Mouse (Mus musculus) kidney, adult 2 months (tissue): ENCODE results near the gene Skor1. TPM values are rescaled to one million over a fixed set of nuclear protein-coding genes. Genes with fewer than 3 reads are reported as not detected.

Experiments used
- DNase-seq: peaks from one replicate; pipeline ENCODE4 v3.0.0; 2021
- H3K27ac ChIP-seq: fragments of 200-500 bp; 2 replicates; pipeline ENCODE4 v1.5.1; 2012; ENCODE audit warnings: low read depth, low read length, control low read depth, inconsistent platforms; ENCODE audit not compliant: insufficient read depth
- H3K27me3 ChIP-seq: fragments of 200-500 bp; replicated peaks from 2 replicates; pipeline ENCODE4 v1.6.1; 2012; ENCODE audit warnings: mild to moderate bottlenecking, moderate library complexity, low read length, inconsistent platforms; ENCODE audit not compliant: control insufficient read depth, insufficient read depth
- H3K36me3 ChIP-seq: fragments of 200-500 bp; 2 replicates; pipeline ENCODE4 v1.6.1; 2012; ENCODE audit warnings: mild to moderate bottlenecking, moderate library complexity, low read length, inconsistent platforms; ENCODE audit not compliant: control insufficient read depth, insufficient read depth
- H3K4me1 ChIP-seq: fragments of 200-500 bp; 2 replicates; pipeline ENCODE4 v1.6.1; 2011; ENCODE audit warnings: low read length; ENCODE audit not compliant: control insufficient read depth, insufficient read depth
- H3K4me3 ChIP-seq: fragments of 200-500 bp; 2 replicates; pipeline ENCODE4 v1.5.1; 2011; ENCODE audit warnings: mild to moderate bottlenecking, low read depth, low read length, control low read depth; ENCODE audit not compliant: insufficient read depth
- CTCF ChIP-seq: fragments of 200-500 bp; conservative IDR thresholded peaks from 2 replicates; pipeline ENCODE4 v1.5.1; 2011; ENCODE audit warnings: low read depth, mild to moderate bottlenecking, control low read depth, low read length, moderate library complexity, mixed read lengths; ENCODE audit not compliant: insufficient read depth, insufficient read length
- POLR2A ChIP-seq: fragments of 200-500 bp; IDR thresholded peaks from one replicate; pipeline ENCODE4 v1.6.1; 2011; ENCODE audit warnings: low read depth, low read length, control low read depth
- WGBS: fragments of 180-500 bp; shearing (Covaris S2); methylation state at CpG from one replicate; pipeline ENCODE4 v1.1.7; 2018; 5-methylcytosine and 5-hydroxymethylcytosine counted together
- polyA plus RNA-seq: library from polyadenylated mRNA; depleted of rRNA; stranded (reverse); fragments of >200 nt; gene quantifications from 2 replicates; pipeline ENCODE4 v1.2.3, GENCODE M21; 2012

The Skor1 gene
- polyA plus RNA-seq, 1 experiment, result 0.02 TPM

DNA sequence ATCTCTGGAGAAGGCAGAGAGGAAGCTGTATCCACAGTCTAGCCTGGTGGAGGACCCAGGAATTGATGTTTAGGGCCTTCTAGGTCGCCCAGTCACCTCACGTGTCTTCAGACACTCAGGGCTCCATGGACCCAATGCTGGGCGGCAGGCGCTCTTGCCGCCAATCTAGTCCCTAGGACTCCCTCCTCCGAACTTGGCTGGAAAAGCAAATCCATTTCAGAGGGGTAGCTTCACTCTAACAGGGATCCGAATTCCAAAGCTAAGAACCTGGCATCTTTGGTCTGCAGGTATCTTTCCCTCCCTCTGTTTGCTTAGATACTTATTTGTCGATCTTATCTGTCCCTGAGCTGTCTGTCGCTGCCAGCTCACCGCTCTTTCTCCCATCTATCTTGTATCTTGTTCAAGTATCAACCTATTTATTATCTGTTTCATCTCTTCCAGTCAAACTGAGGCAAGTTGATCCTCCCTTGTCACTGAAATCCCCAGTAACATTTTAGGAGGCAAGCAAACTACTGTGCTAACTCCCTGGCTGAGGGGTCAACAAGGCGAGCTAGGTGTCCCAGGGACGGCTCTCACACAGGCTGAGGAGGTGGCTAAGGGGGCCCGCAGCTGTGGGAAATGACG lies 863 bp downstream of the Skor1 start:
- Histone ChIP-seq H3K36me3 (no peaks in the 10 kb centered on the region), H3K27me3 (peaks cover 21% of the 10 kb centered on the region), H3K4me3 (no peak overlapping the region), H3K4me1 (no peaks in the 10 kb centered on the region; the same call in 1 of the 2 replicates), H3K27ac (no peak overlapping the region)
- TF ChIP-seq CTCF (no peak), POLR2A (no peak)
- WGBS, result 4% methylated on average over 14 of the region's 14 CpGs
- no peak for DNase-seq

DNA sequence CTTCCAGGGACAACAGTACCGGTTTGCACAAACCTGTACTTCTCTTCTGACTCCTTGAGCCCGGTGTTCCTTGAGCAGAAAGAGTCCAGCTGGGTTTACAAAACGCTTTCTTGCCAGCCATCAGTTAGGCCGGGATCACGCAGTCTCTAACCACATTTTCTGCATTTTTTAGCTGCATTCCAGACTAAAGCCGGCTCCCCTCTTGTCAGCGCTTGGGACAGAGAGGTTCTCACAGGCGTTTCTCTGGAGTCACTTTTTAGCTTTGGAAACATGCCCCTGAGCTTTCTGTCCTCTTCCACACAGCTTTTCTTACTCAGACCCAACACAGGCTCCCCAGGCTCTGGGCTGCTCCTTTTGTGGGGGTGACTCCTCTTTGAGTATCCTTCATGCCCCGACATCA lies 1.5 kb downstream of the Skor1 start:
- peaks cover 27% of the 10 kb centered on the region for H3K27me3 ChIP-seq
- no peak overlapping the region for H3K4me3 ChIP-seq
- no peak for TF ChIP-seq CTCF
- no peak for TF ChIP-seq POLR2A
- H3K4me1 ChIP-seq, result no peaks in the 10 kb centered on the region; the same call in 1 of the 2 replicates
- no peaks in the 10 kb centered on the region for H3K36me3 ChIP-seq
- H3K27ac ChIP-seq, result no peak overlapping the region
- under 1% methylated on average over 9 of the region's 9 CpGs for WGBS
- DNase-seq, result no peak

DNA sequence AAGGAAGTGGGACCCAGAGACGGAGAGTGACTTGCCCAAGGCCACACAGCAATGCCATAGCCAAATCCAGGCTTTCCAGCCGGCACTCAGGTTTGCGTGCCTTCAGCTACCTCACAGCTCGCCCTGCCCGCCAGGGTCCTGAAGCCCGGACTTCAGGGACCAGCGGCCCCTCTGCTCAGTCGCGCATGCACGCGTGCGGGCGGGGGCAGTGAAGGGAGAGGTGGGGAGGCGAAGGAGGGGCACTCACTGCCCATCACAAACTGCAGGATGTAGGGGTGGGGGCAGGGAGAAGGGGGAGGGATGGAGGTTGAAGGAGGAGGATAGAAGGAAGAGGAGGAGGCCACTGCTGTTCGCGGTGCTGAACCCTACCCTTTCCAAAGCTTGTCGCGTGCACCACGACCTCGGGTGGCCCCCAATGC lies 1.9 kb downstream of the Skor1 start:
- no peak for DNase-seq
- no peak overlapping the region for H3K27ac ChIP-seq
- H3K36me3 ChIP-seq, result no peaks in the 10 kb centered on the region
- H3K4me3 ChIP-seq, result peak overlapping the region; percentile 17; the same call in 1 of the 2 replicates
- H3K4me1 ChIP-seq, result no peaks in the 10 kb centered on the region; the same call in 1 of the 2 replicates
- 1% methylated on average over 20 of the region's 20 CpGs for WGBS
- TF ChIP-seq POLR2A, result no peak
- TF ChIP-seq CTCF, result no peak
- H3K27me3 ChIP-seq, result peaks cover 28% of the 10 kb centered on the region

DNA sequence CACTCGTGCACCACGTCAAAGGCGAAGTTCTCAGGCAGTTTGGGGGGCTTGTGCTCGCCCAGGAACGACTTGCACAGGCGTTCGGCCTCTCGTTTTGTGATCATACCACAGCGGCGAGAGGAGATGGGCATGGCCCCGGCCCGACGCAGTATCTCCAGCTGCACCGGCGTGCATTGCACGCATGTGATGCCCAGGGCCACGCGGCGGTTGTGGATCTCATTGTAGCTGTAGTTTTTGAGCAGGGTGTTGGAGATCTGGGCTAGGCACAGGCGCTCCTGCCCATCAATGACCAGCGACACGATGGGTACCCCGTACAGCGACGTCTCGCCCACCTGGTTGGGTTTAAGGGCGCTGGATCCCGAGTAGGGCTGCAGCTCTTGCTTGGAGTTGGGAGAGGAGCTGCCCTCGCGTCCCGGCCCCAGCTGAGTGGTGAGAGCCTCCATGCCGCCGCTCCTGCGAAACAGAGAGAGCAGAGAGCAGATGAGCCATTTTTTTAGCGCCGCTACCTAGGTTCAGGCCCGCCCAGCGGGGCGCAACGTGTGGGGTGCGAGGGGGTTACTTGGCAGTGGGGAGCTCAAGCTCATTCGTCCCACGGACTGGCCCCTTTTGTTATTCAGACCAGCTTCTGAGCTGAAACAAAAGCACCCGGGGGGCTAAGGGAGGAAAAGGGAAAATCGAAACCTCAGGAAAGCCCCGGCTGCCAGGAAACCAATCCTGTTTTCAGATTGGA lies 2.5 kb downstream of the Skor1 start:
- Histone ChIP-seq H3K36me3 (no peaks in the 10 kb centered on the region), H3K27ac (no peak overlapping the region), H3K4me3 (peak overlapping the region; percentile 17; the same call in 1 of the 2 replicates), H3K4me1 (no peaks in the 10 kb centered on the region; the same call in 1 of the 2 replicates), H3K27me3 (peaks cover 28% of the 10 kb centered on the region)
- DNase-seq, result no peak
- WGBS, result 3% methylated on average over 46 of the region's 46 CpGs
- TF ChIP-seq CTCF, result no peak
- TF ChIP-seq POLR2A, result no peak

DNA sequence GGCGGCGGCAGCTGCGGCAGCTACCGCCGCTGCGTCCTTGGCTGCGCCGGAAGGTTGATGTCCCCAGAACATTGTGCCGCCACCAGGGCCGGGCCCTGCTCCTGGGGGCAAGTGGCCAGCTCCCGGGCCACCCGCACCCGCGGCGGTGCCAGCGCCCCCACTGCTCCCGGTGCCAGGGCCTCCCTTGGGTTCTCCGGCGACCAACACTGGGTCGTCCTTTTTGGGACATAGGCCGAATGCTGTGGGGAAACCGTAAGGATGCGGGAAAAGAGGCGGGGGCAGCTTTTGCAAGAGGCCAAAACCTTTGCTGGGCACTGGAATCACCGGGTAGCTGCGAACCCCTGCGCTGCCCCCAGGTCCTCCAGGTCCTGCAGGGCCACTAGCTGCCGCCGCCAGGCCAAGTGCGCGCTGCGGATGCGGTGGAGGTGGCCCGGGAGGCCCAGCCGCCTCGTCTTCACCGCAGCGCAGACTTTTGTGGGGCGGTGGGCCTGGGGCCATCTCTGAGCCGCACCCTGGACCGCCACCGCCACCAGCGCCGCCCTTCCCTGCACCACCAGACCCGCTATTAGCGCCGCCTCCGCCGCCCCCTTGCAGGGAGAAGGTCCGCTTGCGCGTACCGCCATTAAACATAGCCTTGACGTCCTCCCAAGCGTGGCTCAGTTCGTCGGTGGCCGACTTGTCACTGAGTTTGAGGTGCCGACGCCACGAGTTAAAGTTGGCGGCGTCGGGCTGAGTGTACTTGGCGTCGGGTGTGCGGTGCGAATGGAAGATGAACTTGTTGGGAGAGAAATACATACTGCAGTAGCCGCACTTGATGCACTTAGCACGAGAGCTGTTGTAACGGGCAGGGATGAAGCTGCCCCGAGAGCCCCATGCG lies 3.3 kb downstream of the Skor1 start:
- Histone ChIP-seq H3K36me3 (no peaks in the 10 kb centered on the region), H3K27ac (no peak overlapping the region), H3K4me1 (no peaks in the 10 kb centered on the region; the same call in 1 of the 2 replicates), H3K4me3 (0 out of 2 replicates have a peak overlapping the region, but pooled peaks have one; percentile 3), H3K27me3 (peaks cover 28% of the 10 kb centered on the region)
- no peak for DNase-seq
- 3% methylated on average over 73 of the region's 73 CpGs for WGBS
- TF ChIP-seq POLR2A (no peak), CTCF (no peak)

DNA sequence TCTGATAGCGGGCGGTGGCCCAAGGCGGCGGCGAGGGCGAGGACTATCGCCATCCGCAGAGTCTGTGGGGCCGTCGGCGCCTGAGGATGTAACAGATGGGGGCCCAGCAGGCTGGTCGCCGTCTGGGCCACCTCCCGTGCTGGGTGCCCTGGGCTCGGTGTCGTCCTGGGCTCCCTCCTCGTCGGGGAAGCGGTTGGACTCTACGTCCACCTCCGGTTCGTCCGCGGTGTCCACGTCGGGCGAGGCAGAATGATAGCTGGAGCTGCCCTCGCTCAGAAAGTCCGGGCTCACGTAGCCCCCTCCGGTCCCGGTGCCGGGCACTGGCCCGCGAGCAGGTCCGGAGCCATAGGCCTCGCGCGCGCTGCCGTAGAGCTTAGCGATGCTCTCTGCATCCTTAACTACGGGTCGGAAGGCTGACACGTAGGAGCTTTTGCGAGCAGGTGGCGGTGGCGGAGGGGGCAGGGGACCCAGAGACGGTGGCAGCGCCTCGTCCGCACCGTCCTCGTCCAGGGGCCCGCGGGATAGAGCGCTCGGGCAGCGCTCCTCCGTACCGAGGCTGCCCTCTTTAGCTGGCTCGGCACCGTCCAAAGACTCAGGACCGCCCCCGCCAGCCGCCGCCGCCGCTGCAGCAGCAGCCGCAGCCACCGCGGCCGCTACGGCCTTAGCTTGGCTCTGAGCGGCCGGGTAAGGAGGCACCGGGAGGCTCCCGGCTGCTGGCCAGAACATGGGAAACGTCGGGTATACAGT lies 4.1 kb downstream of the Skor1 start:
- peaks cover 30% of the 10 kb centered on the region for H3K27me3 ChIP-seq
- TF ChIP-seq POLR2A (no peak), CTCF (no peak)
- no peak overlapping the region for H3K4me3 ChIP-seq
- no peak overlapping the region for H3K27ac ChIP-seq
- no peaks in the 10 kb centered on the region for H3K36me3 ChIP-seq
- H3K4me1 ChIP-seq, result no peaks in the 10 kb centered on the region; the same call in 1 of the 2 replicates
- 3% methylated on average over 80 of the region's 80 CpGs for WGBS
- no peak for DNase-seq
